Mouse (Mus musculus) hindbrain, embryonic 13.5 days (tissue): Measurements from ENCODE around the gene Pced1b. TPM values are rescaled to one million over a fixed set of nuclear protein-coding genes. Genes with fewer than 3 reads are reported as not detected.

Source experiments
- ATAC-seq: fragments of 200-750 bp; cut with Nextera tagmentation; 2 replicates; pipeline ENCODE4 v1.8.0; 2017; ENCODE audit warnings: moderate TSS enrichment; ENCODE audit not compliant: low FRiP score
- H3K27ac ChIP-seq: fragments of 300-500 bp; sonication (generic); 2 replicates; pipeline ENCODE4 v1.5.1; 2015; ENCODE audit warnings: inconsistent platforms, mild to moderate bottlenecking, moderate library complexity
- H3K27me3 ChIP-seq: fragments of 300-500 bp; sonication (generic); 2 replicates; pipeline ENCODE4 v1.6.1; 2015; ENCODE audit warnings: mild to moderate bottlenecking, inconsistent platforms
- H3K36me3 ChIP-seq: fragments of 300-500 bp; sonication (generic); 2 replicates; pipeline ENCODE4 v1.6.1; 2015; ENCODE audit warnings: mild to moderate bottlenecking, inconsistent platforms
- H3K4me1 ChIP-seq: fragments of 300-500 bp; sonication (generic); replicated peaks from 2 replicates; pipeline ENCODE4 v1.6.1; 2015; ENCODE audit warnings: inconsistent platforms
- H3K4me2 ChIP-seq: fragments of 300-500 bp; sonication (generic); 2 replicates; pipeline ENCODE4 v1.6.1; 2015; ENCODE audit warnings: inconsistent platforms, mild to moderate bottlenecking, moderate library complexity
- H3K4me3 ChIP-seq: fragments of 300-500 bp; sonication (generic); 2 replicates; pipeline ENCODE4 v1.5.1; 2015; ENCODE audit warnings: mild to moderate bottlenecking, inconsistent platforms
- H3K9ac ChIP-seq: fragments of 300-500 bp; sonication (generic); 2 replicates; pipeline ENCODE4 v1.6.1; 2015; ENCODE audit warnings: mild to moderate bottlenecking, inconsistent platforms
- H3K9me3 ChIP-seq: fragments of 300-500 bp; sonication (generic); 2 replicates; pipeline ENCODE4 v1.6.1; 2016; ENCODE audit warnings: inconsistent platforms
- WGBS: fragments of 180-500 bp; shearing (Covaris S2); methylation state at CpG from one replicate; pipeline ENCODE4 v1.1.7; 2015; 5-methylcytosine and 5-hydroxymethylcytosine counted together
- polyA plus RNA-seq: library from polyadenylated mRNA; unstranded; fragments of >200 nt; fragmentation: Nextera tagmentation; extraction: Ambion mirVana; gene quantifications from 2 replicates; pipeline ENCODE4 v1.2.1, GENCODE M21; 2015

The Pced1b gene
- polyA plus RNA-seq, 1 experiment from 2014 or later: 4.5 TPM

GRCm38 (mm10) chr15:97307935-97308334 is 61.0 kb downstream of the Pced1b start:
- no peak overlapping the region for H3K27ac ChIP-seq
- no peaks in the 10 kb centered on the region for H3K36me3 ChIP-seq
- H3K4me2 ChIP-seq: no peak overlapping the region
- WGBS: 33% methylated on average over 9 of the region's 9 CpGs
- no peaks in the 10 kb centered on the region for H3K27me3 ChIP-seq
- no peaks in the 10 kb centered on the region for H3K9me3 ChIP-seq
- no peak overlapping the region for H3K9ac ChIP-seq
- ATAC-seq: no peak
- H3K4me1 ChIP-seq: peaks cover 3% of the 10 kb centered on the region; the same call in 1 of the 2 replicates
- no peak overlapping the region for H3K4me3 ChIP-seq

- H3K4me2 ChIP-seq: no peak overlapping the region
- H3K9ac ChIP-seq: no peak overlapping the region
- 98% methylated on average over 2 of the region's 2 CpGs for WGBS
- H3K27me3 ChIP-seq: no peaks in the 10 kb centered on the region
- no peaks in the 10 kb centered on the region for H3K9me3 ChIP-seq
- H3K4me3 ChIP-seq: no peak overlapping the region
- H3K36me3 ChIP-seq: no peaks in the 10 kb centered on the region
- peaks cover 8% of the 10 kb centered on the region for H3K4me1 ChIP-seq
- H3K27ac ChIP-seq: no peak overlapping the region
- ATAC-seq: no peak
These were observed 62.6 kb downstream of the Pced1b start for GRCm38 (mm10) chr15:97309533-97309932.

- no peaks in the 10 kb centered on the region for H3K9me3 ChIP-seq
These were observed 63.3 kb downstream of the Pced1b start for GRCm38 (mm10) chr15:97310251-97310650.

GRCm38 (mm10) chr15:97311211-97311610 is 64.3 kb downstream of the Pced1b start:
- no peak for ATAC-seq
- Histone ChIP-seq H3K9me3 (no peaks in the 10 kb centered on the region), H3K4me1 (peaks cover 12% of the 10 kb centered on the region), H3K9ac (no peak overlapping the region), H3K36me3 (no peaks in the 10 kb centered on the region), H3K27me3 (no peaks in the 10 kb centered on the region), H3K27ac (no peak overlapping the region), H3K4me2 (no peak overlapping the region), H3K4me3 (no peak overlapping the region)
- 87% methylated on average over 7 of the region's 7 CpGs for WGBS

More at GRCm38 (mm10) chr15:97310251-97310650, 63.3 kb downstream of the Pced1b start:
- H3K4me3 ChIP-seq: no peak overlapping the region
- no peaks in the 10 kb centered on the region for H3K27me3 ChIP-seq
- no peak overlapping the region for H3K27ac ChIP-seq
- WGBS: 85% methylated on average over 9 of the region's 9 CpGs
- H3K4me1 ChIP-seq: peaks cover 12% of the 10 kb centered on the region
- H3K36me3 ChIP-seq: no peaks in the 10 kb centered on the region
- H3K9ac ChIP-seq: no peak overlapping the region
- no peak for ATAC-seq
- H3K4me2 ChIP-seq: no peak overlapping the region

GRCm38 (mm10) chr15:97311937-97312336 is 65.0 kb downstream of the Pced1b start:
- H3K4me1 ChIP-seq: peaks cover 12% of the 10 kb centered on the region
- H3K36me3 ChIP-seq: no peaks in the 10 kb centered on the region
- H3K9ac ChIP-seq: no peak overlapping the region
- H3K9me3 ChIP-seq: no peaks in the 10 kb centered on the region
- no peak for ATAC-seq
- WGBS: 93% methylated on average over 8 of the region's 8 CpGs
- H3K4me3 ChIP-seq: no peak overlapping the region
- H3K27me3 ChIP-seq: no peaks in the 10 kb centered on the region
- no peak overlapping the region for H3K4me2 ChIP-seq
- H3K27ac ChIP-seq: no peak overlapping the region

- Histone ChIP-seq H3K4me3 (no peak overlapping the region), H3K4me1 (peaks cover 15% of the 10 kb centered on the region), H3K27ac (peak overlapping the region; percentile 6; the same call in 1 of the 2 replicates), H3K9ac (no peak overlapping the region), H3K36me3 (no peaks in the 10 kb centered on the region), H3K9me3 (no peaks in the 10 kb centered on the region), H3K27me3 (no peaks in the 10 kb centered on the region), H3K4me2 (no peak overlapping the region)
- ATAC-seq: no peak
- 52% methylated on average over 14 of the region's 14 CpGs for WGBS
These were observed 68.0 kb downstream of the Pced1b start for GRCm38 (mm10) chr15:97314720-97315421.

GRCm38 (mm10) chr15:97315422-97315757 is 68.5 kb downstream of the Pced1b start:
- H3K27ac ChIP-seq: peak overlapping the region; percentile 6; the same call in 1 of the 2 replicates
- H3K9me3 ChIP-seq: no peaks in the 10 kb centered on the region
- no peak overlapping the region for H3K4me3 ChIP-seq
- no peak overlapping the region for H3K4me2 ChIP-seq
- no peaks in the 10 kb centered on the region for H3K27me3 ChIP-seq
- peaks cover 15% of the 10 kb centered on the region for H3K4me1 ChIP-seq
- WGBS: 58% methylated on average over 9 of the region's 9 CpGs
- ATAC-seq: no peak
- H3K9ac ChIP-seq: no peak overlapping the region
- H3K36me3 ChIP-seq: no peaks in the 10 kb centered on the region

- H3K9ac ChIP-seq: no peak overlapping the region
- no peaks in the 10 kb centered on the region for H3K36me3 ChIP-seq
- no peak overlapping the region for H3K4me2 ChIP-seq
- H3K4me3 ChIP-seq: no peak overlapping the region
- H3K9me3 ChIP-seq: no peaks in the 10 kb centered on the region
- H3K27ac ChIP-seq: no peak overlapping the region
- 80% methylated on average over 21 of the region's 21 CpGs for WGBS
- ATAC-seq: no peak
- peaks cover 15% of the 10 kb centered on the region for H3K4me1 ChIP-seq
- no peaks in the 10 kb centered on the region for H3K27me3 ChIP-seq
These were observed 71.6 kb downstream of the Pced1b start for GRCm38 (mm10) chr15:97318365-97319001.

GRCm38 (mm10) chr15:97322821-97323220 is 75.9 kb downstream of the Pced1b start:
- no peak overlapping the region for H3K27ac ChIP-seq
- no peak overlapping the region for H3K4me2 ChIP-seq
- ATAC-seq: no peak
- no peak overlapping the region for H3K9ac ChIP-seq
- peaks cover 5% of the 10 kb centered on the region for H3K9me3 ChIP-seq
- H3K27me3 ChIP-seq: no peaks in the 10 kb centered on the region
- no peak overlapping the region for H3K4me3 ChIP-seq
- 77% methylated on average over 5 of the region's 5 CpGs for WGBS
- peaks cover 11% of the 10 kb centered on the region for H3K4me1 ChIP-seq
- H3K36me3 ChIP-seq: no peaks in the 10 kb centered on the region

- H3K27me3 ChIP-seq: no peaks in the 10 kb centered on the region
These were observed 76.6 kb downstream of the Pced1b start for GRCm38 (mm10) chr15:97323466-97323865.

GRCm38 (mm10) chr15:97324311-97324710 is 77.4 kb downstream of the Pced1b start:
- H3K9ac ChIP-seq: no peak overlapping the region
- no peak for ATAC-seq
- no peaks in the 10 kb centered on the region for H3K27me3 ChIP-seq
- no peak overlapping the region for H3K4me3 ChIP-seq
- peaks cover 5% of the 10 kb centered on the region for H3K9me3 ChIP-seq
- peaks cover 5% of the 10 kb centered on the region; the same call in 1 of the 2 replicates for H3K4me1 ChIP-seq
- no peaks in the 10 kb centered on the region for H3K36me3 ChIP-seq
- H3K27ac ChIP-seq: no peak overlapping the region
- 65% methylated on average over 9 of the region's 9 CpGs for WGBS
- H3K4me2 ChIP-seq: no peak overlapping the region

More at GRCm38 (mm10) chr15:97323466-97323865, 76.6 kb downstream of the Pced1b start:
- Histone ChIP-seq H3K27ac (no peak overlapping the region), H3K4me2 (no peak overlapping the region), H3K4me1 (peaks cover 9% of the 10 kb centered on the region), H3K9me3 (peaks cover 5% of the 10 kb centered on the region), H3K4me3 (no peak overlapping the region), H3K9ac (no peak overlapping the region), H3K36me3 (no peaks in the 10 kb centered on the region)
- no peak for ATAC-seq
- WGBS: 81% methylated on average over 24 of the region's 24 CpGs

GRCm38 (mm10) chr15:97327500-97328081 is 80.7 kb downstream of the Pced1b start:
- Histone ChIP-seq H3K36me3 (no peaks in the 10 kb centered on the region), H3K27me3 (no peaks in the 10 kb centered on the region), H3K9ac (no peak overlapping the region), H3K4me3 (no peak overlapping the region), H3K27ac (no peak overlapping the region), H3K4me1 (peaks cover 5% of the 10 kb centered on the region; the same call in 1 of the 2 replicates), H3K4me2 (no peak overlapping the region), H3K9me3 (peaks cover 5% of the 10 kb centered on the region)
- 62% methylated on average over 18 of the region's 18 CpGs for WGBS
- no peak for ATAC-seq
